Comparison of ENCODE assay signal across 8 mouse cellular contexts in the genomic region with DNA sequence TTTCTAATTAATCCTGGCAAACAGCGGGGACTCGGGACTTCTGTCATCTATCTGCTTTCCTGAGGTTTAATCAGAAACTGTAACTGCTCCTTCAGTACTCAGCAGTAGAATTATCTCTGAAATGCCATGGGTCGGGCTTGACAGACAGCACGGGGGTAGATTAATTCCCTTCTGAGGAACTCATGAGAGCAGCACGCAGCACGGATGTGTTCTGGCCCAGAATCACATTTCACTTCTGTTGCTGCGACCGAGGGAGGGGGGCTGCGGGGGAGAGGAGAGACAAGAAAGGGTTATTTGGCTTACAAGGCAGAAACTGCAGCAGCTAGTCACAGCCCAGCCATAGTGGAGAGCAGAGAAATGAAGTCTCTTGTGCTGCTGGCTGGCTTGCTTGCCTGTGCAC. TPM values are rescaled to one million over a fixed set of nuclear protein-coding genes. Genes with fewer than 3 reads are reported as not detected.
DNase-seq lines count a peak whose midpoint lies in the region; ATAC-seq lines count a peak whose summit lies in the region.

No protein-coding gene starts in this region.

- H3K4me3 ChIP-seq in neural tube, embryonic 13.5 days = no peak overlapping the region
- peak overlapping the region; percentile 14; the same call in 1 of the 2 replicates for H3K4me3 ChIP-seq in liver, embryonic 12.5 days

- peak; percentile 58 for DNase-seq in embryo, embryonic 11 days
- no peak for DNase-seq in embryo, embryonic 10 days (ENCODE audit: low spot score)
- DNase-seq in neural tube, embryonic 10.5 days (ENCODE audit: extremely low spot score, low spot score) = no peak
- DNase-seq in spleen, postnatal 4 days (ENCODE audit: low spot score in 2 of 2) = no peak

- no peaks in the 10 kb centered on the region for H3K9me3 ChIP-seq in neural tube, embryonic 13.5 days
- no peaks in the 10 kb centered on the region for H3K9me3 ChIP-seq in liver, embryonic 12.5 days (replicated peaks)

- H3K4me1 ChIP-seq in neural tube, embryonic 13.5 days (replicated peaks) = peaks cover 11% of the 10 kb centered on the region
- H3K4me1 ChIP-seq in liver, embryonic 12.5 days = peaks cover 39% of the 10 kb centered on the region

- 0 out of 2 replicates have a peak overlapping the region, but pooled peaks have one; percentile 17 for H3K9ac ChIP-seq in neural tube, embryonic 13.5 days
- H3K9ac ChIP-seq in liver, embryonic 12.5 days = peak overlapping the region; percentile 58

- 59% methylated on average over 9 of the region's 9 CpGs for WGBS in neural tube, embryonic 13.5 days
- 10% methylated on average over 9 of the region's 9 CpGs for whole genome bisulfite sequencing in liver, embryonic 12.5 days (ENCODE audit: insufficient replicate concordance)

- H3K27me3 ChIP-seq in neural tube, embryonic 13.5 days = no peaks in the 10 kb centered on the region
- peaks cover 12% of the 10 kb centered on the region; the same call in 1 of the 2 replicates for H3K27me3 ChIP-seq in liver, embryonic 12.5 days (replicated peaks)

- peak; percentile 40; the same call in 1 of the 2 replicates for ATAC-seq in neural tube, embryonic 13.5 days (ENCODE audit: low read depth)
- peak; percentile 67 to 80 for ATAC-seq in hematopoietic stem cell, adult 5-6 weeks (replicated peaks in 1 of 2; ENCODE audit: insufficient read depth in 1 of 2, low FRiP score in 2 of 2, low TSS enrichment in 1 of 2, low read depth in 1 of 2, poor library complexity in 2 of 2, severe bottlenecking in 2 of 2)
- peak; percentile 80 for ATAC-seq in liver, embryonic 12.5 days
- no peak for ATAC-seq in CD4-positive, CD25-positive, alpha-beta regulatory T cell, adult 4 months

- H3K27ac ChIP-seq in neural tube, embryonic 13.5 days (replicated peaks) = no peak overlapping the region
- H3K27ac ChIP-seq in liver, embryonic 12.5 days = peak overlapping the region; percentile 72

- no peak overlapping the region for H3K4me2 ChIP-seq in neural tube, embryonic 13.5 days
- H3K4me2 ChIP-seq in liver, embryonic 12.5 days = peak overlapping the region; percentile 59

- no peaks in the 10 kb centered on the region for H3K36me3 ChIP-seq in neural tube, embryonic 13.5 days
- H3K36me3 ChIP-seq in liver, embryonic 12.5 days = no peaks in the 10 kb centered on the region

RNA-seq across cellular contexts. Expression of a gene that starts 47.0 kb away (rescaled TPM):
- polyA plus RNA-seq in neural tube, embryonic 13.5 days (2015; fragmentation: Nextera tagmentation; extraction: Ambion mirVana) = not detected in 2 replicates
- total RNA-seq in hematopoietic stem cell, adult 5-6 weeks (2017) = not detected in 2 replicates
- not detected in 2 replicates for polyA plus RNA-seq in liver, embryonic 12.5 days (2016; fragmentation: Nextera tagmentation; extraction: Ambion mirVana)
- under 1 TPM in 1 of 2 experiments, not detected in 1; 0.24 TPM for polyA plus RNA-seq in CD4-positive, CD25-positive, alpha-beta regulatory T cell, adult 4 months (2017; shearing (Covaris generic))

RNA-seq across cellular contexts. Expression of a gene that starts 54.4 kb away (rescaled TPM):
- 0.50 and 0.83 TPM in 2 replicates for polyA plus RNA-seq in neural tube, embryonic 13.5 days (2015; fragmentation: Nextera tagmentation; extraction: Ambion mirVana)
- total RNA-seq in hematopoietic stem cell, adult 5-6 weeks (2017) = 2.6 and 2.9 TPM in 2 replicates
- 28.9 and 29.0 TPM in 2 replicates for polyA plus RNA-seq in liver, embryonic 12.5 days (2016; fragmentation: Nextera tagmentation; extraction: Ambion mirVana)
- 10 to 100 TPM; 37.7 to 55.0 TPM for polyA plus RNA-seq in CD4-positive, CD25-positive, alpha-beta regulatory T cell, adult 4 months (2017; shearing (Covaris generic))

Comparison
In these comparisons a context has a peak if more than half of its experiments do, and no peak if none do; other contexts are left out.
1. RNA of a gene that starts 54.4 kb away (polyA plus RNA-seq): 37.7 to 55.0 TPM in CD4-positive, CD25-positive, alpha-beta regulatory T cell, adult 4 months and 28.9 to 29.0 TPM in liver, embryonic 12.5 days; 0.50 to 0.83 TPM in neural tube, embryonic 13.5 days; every median in the first group is over 10 times any median in the second.